Mouse (Mus musculus) neural tube, embryonic 14.5 days (tissue): Measurements from ENCODE around the gene Sema3g. TPM values are rescaled to one million over a fixed set of nuclear protein-coding genes. Genes with fewer than 3 reads are reported as not detected.

Source experiments
- ATAC-seq: fragments of 200-750 bp; cut with Nextera tagmentation; 2 replicates; pipeline ENCODE4 v1.8.0; 2017; ENCODE audit warnings: low read depth, mild to moderate bottlenecking, moderate TSS enrichment, moderate library complexity
- H3K27ac ChIP-seq: fragments of 300-500 bp; sonication (generic); 2 replicates; pipeline ENCODE4 v1.5.1; 2014; ENCODE audit warnings: low read depth, mild to moderate bottlenecking, control low read depth, low read length, moderate library complexity, mixed read lengths
- H3K27me3 ChIP-seq: fragments of 300-500 bp; sonication (generic); 2 replicates; pipeline ENCODE4 v1.6.1; 2014; ENCODE audit warnings: low read length; ENCODE audit not compliant: control insufficient read depth, insufficient read depth
- H3K36me3 ChIP-seq: fragments of 300-500 bp; sonication (generic); 2 replicates; pipeline ENCODE4 v1.6.1; 2014; ENCODE audit warnings: low read length, mixed read lengths; ENCODE audit not compliant: control insufficient read depth, insufficient read depth
- H3K4me1 ChIP-seq: fragments of 300-500 bp; sonication (generic); 2 replicates; pipeline ENCODE4 v1.6.1; 2014; ENCODE audit warnings: low read length; ENCODE audit not compliant: control insufficient read depth, insufficient read depth
- H3K4me2 ChIP-seq: fragments of 300-500 bp; sonication (generic); 2 replicates; pipeline ENCODE4 v1.6.1; 2014; ENCODE audit warnings: mild to moderate bottlenecking, low read depth, low read length, control low read depth
- H3K4me3 ChIP-seq: fragments of 300-500 bp; sonication (generic); 2 replicates; pipeline ENCODE4 v1.5.1; 2014; ENCODE audit warnings: low read depth, low read length, control low read depth, mixed read lengths
- H3K9ac ChIP-seq: fragments of 300-500 bp; sonication (generic); replicated peaks from 2 replicates; pipeline ENCODE4 v1.6.1; 2014; ENCODE audit warnings: low read depth, mild to moderate bottlenecking, control low read depth, low read length, mixed read lengths
- H3K9me3 ChIP-seq: fragments of 300-500 bp; sonication (generic); 2 replicates; pipeline ENCODE4 v1.6.1; 2016; ENCODE audit warnings: low read length; ENCODE audit not compliant: control insufficient read depth
- WGBS: fragments of 180-500 bp; shearing (Covaris S2); extraction: QIAGEN DNeasy Blood & Tissue Kit; methylation state at CpG from one replicate; pipeline ENCODE4 v1.1.7; 2014; 5-methylcytosine and 5-hydroxymethylcytosine counted together
- polyA plus RNA-seq: library from polyadenylated mRNA; unstranded; fragments of >200 nt; fragmentation: Nextera tagmentation; extraction: Ambion mirVana; gene quantifications from 2 replicates; pipeline ENCODE4 v1.2.1, GENCODE M21; 2014

Sema3g gene
- 0.13 and 0.21 TPM in 2 replicates for polyA plus RNA-seq

GRCm38 (mm10) chr14:31217666-31218065 is at the start of gene Sema3g:
Gene Sema3g (plus strand): TSS chr14:31217860.
- Histone ChIP-seq H3K4me1 (no peaks in the 10 kb centered on the region; the same call in 1 of the 2 replicates), H3K27me3 (no peaks in the 10 kb centered on the region), H3K4me3 (no peak within 1 kb of the TSS), H3K4me2 (peak within 1 kb of the TSS; percentile 14; the same call in 1 of the 2 replicates), H3K9me3 (no peaks in the 10 kb centered on the region), H3K9ac (peak within 1 kb of the TSS; percentile 16; the same call in 1 of the 2 replicates), H3K36me3 (no peaks in the 10 kb centered on the region), H3K27ac (no peak within 1 kb of the TSS)
- peak; percentile 55; the same call in 1 of the 2 replicates for ATAC-seq
- WGBS = 9% methylated on average over 11 of the region's 11 CpGs

- H3K36me3 ChIP-seq = peaks cover 33% of the 10 kb centered on the region
- H3K4me2 ChIP-seq = no peak within 1 kb of the TSS
- 45% methylated on average over 10 of the region's 10 CpGs for WGBS
- ATAC-seq = no peak
- no peak within 1 kb of the TSS for H3K4me3 ChIP-seq
- H3K27me3 ChIP-seq = no peaks in the 10 kb centered on the region
- no peak within 1 kb of the TSS for H3K9ac ChIP-seq
- H3K9me3 ChIP-seq = no peaks in the 10 kb centered on the region
- peaks cover 3% of the 10 kb centered on the region; the same call in 1 of the 2 replicates for H3K4me1 ChIP-seq
- H3K27ac ChIP-seq = no peak within 1 kb of the TSS
Observed at GRCm38 (mm10) chr14:31168425-31168824, 49.2 kb upstream of the Sema3g start, which contains the start of gene Stab1. Gene Stab1 (minus strand): TSS chr14:31168641.

DNA sequence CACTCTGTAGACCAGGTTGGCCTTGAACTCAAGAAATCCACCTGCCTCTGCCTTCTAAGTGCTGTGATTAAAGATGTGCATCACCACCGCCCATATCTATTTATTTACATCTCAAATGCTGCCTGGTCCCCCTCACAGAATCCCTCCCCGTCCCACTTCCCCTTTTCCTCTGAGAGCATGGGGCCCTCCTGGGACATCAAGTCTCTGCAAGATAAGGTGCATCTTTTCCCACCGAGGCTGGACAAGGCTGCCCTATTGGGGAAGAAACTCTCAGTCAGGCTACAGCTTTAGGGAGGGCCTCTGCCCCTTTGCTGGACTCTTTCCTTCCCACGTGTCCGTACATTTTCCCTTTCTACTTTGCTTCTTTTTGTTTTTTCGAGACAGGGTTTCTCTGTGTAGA is 48.2 kb upstream of the Sema3g start:
- Histone ChIP-seq H3K4me3 (no peak overlapping the region), H3K9me3 (no peaks in the 10 kb centered on the region), H3K27me3 (no peaks in the 10 kb centered on the region), H3K4me2 (no peak overlapping the region), H3K4me1 (peaks cover 3% of the 10 kb centered on the region; the same call in 1 of the 2 replicates), H3K36me3 (peaks cover 44% of the 10 kb centered on the region), H3K9ac (no peak overlapping the region), H3K27ac (no peak overlapping the region)
- no peak for ATAC-seq
- 85% methylated on average over 6 of the region's 6 CpGs for WGBS

- peaks cover 58% of the 10 kb centered on the region for H3K36me3 ChIP-seq
- H3K9ac ChIP-seq = no peak overlapping the region
- no peaks in the 10 kb centered on the region for H3K27me3 ChIP-seq
- no peak overlapping the region for H3K4me3 ChIP-seq
- 76% methylated on average over 13 of the region's 13 CpGs for WGBS
- no peak overlapping the region for H3K4me2 ChIP-seq
- H3K27ac ChIP-seq = no peak overlapping the region
- no peaks in the 10 kb centered on the region for H3K9me3 ChIP-seq
- ATAC-seq = no peak
- peaks cover 3% of the 10 kb centered on the region; the same call in 1 of the 2 replicates for H3K4me1 ChIP-seq
Observed at GRCm38 (mm10) chr14:31170963-31171362, 46.7 kb upstream of the Sema3g start.

GRCm38 (mm10) chr14:31171386-31171785 is 46.3 kb upstream of the Sema3g start:
- WGBS = 80% methylated on average over 11 of the region's 11 CpGs
- peaks cover under 1% of the 10 kb centered on the region; the same call in 1 of the 2 replicates for H3K4me1 ChIP-seq
- no peak overlapping the region for H3K9ac ChIP-seq
- H3K27me3 ChIP-seq = no peaks in the 10 kb centered on the region
- H3K27ac ChIP-seq = no peak overlapping the region
- no peak overlapping the region for H3K4me3 ChIP-seq
- no peak overlapping the region for H3K4me2 ChIP-seq
- ATAC-seq = no peak
- H3K36me3 ChIP-seq = peaks cover 63% of the 10 kb centered on the region
- H3K9me3 ChIP-seq = no peaks in the 10 kb centered on the region

DNA sequence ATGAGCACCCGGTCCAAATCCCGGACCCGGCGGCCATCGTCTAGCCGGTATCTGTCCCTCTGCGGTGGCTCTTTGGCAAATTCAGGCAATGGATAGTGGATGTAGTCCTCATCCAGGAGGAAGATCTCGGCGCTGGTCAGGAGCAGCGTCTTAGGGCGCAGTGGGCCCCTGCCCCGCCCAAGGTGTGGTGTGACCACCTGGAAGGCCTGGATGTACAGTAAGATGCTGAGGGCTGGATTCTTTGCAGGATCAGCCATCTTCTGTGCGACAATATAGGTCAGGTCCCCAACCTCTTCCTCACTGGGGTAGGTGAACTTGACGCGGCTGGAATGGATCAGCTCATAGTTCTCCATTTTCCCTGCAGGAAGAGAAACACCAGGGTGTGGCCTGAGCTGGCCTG is 45.8 kb upstream of the Sema3g start:
- Histone ChIP-seq H3K9me3 (no peaks in the 10 kb centered on the region), H3K9ac (no peak overlapping the region), H3K27me3 (no peaks in the 10 kb centered on the region), H3K27ac (no peak overlapping the region), H3K36me3 (peaks cover 67% of the 10 kb centered on the region), H3K4me2 (no peak overlapping the region), H3K4me3 (no peak overlapping the region), H3K4me1 (no peaks in the 10 kb centered on the region)
- ATAC-seq = no peak
- 98% methylated on average over 15 of the region's 15 CpGs for WGBS

DNA sequence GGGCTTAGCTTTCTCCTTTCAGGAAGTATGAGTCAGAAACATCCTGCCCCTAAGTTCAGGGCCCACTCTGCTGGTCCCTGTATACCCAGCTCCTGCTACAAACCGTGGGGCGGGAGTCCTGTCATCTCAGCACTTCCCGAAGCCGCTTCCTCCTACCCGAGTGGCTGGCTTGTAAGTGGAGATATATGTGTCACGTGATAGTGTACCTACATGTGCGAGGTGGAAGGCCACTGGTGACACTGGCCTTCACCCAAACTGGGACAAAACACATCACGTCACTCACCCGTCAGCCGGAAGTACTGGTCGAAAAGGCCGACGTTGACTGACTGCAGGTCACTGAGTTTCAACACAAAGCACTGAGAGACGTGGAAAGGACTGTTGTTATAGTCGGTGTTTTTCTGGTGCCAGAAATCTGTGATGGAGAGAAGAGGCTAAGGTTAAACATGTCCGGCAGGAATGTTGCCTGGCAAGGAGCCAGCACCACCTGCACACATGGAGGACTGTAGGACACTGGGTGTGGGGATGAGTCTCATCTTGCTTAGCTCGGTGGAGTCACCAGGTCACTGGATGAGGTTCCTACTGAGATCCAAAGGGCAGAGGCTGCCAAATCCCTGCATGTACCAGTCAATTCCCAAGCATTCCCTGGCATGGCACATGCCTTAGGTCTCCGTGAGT is 44.7 kb upstream of the Sema3g start:
- no peaks in the 10 kb centered on the region for H3K4me1 ChIP-seq
- no peak overlapping the region for H3K9ac ChIP-seq
- H3K27ac ChIP-seq = no peak overlapping the region
- 89% methylated on average over 18 of the region's 18 CpGs for WGBS
- H3K9me3 ChIP-seq = no peaks in the 10 kb centered on the region
- H3K36me3 ChIP-seq = peaks cover 77% of the 10 kb centered on the region
- no peak for ATAC-seq
- H3K4me3 ChIP-seq = no peak overlapping the region
- no peak overlapping the region for H3K4me2 ChIP-seq
- no peaks in the 10 kb centered on the region for H3K27me3 ChIP-seq

GRCm38 (mm10) chr14:31173537-31173936 is 44.1 kb upstream of the Sema3g start:
- H3K4me2 ChIP-seq = no peak overlapping the region
- 90% methylated on average over 7 of the region's 7 CpGs for WGBS
- H3K36me3 ChIP-seq = peaks cover 77% of the 10 kb centered on the region
- H3K27me3 ChIP-seq = no peaks in the 10 kb centered on the region
- H3K4me1 ChIP-seq = no peaks in the 10 kb centered on the region
- no peak overlapping the region for H3K9ac ChIP-seq
- ATAC-seq = no peak
- no peak overlapping the region for H3K27ac ChIP-seq
- no peaks in the 10 kb centered on the region for H3K9me3 ChIP-seq
- H3K4me3 ChIP-seq = no peak overlapping the region

GRCm38 (mm10) chr14:31177287-31177686 is 40.4 kb upstream of the Sema3g start:
- Histone ChIP-seq H3K27me3 (no peaks in the 10 kb centered on the region), H3K4me3 (no peak overlapping the region), H3K9ac (no peak overlapping the region), H3K4me1 (no peaks in the 10 kb centered on the region), H3K36me3 (peaks cover 87% of the 10 kb centered on the region), H3K9me3 (no peaks in the 10 kb centered on the region), H3K4me2 (no peak overlapping the region), H3K27ac (no peak overlapping the region)
- 93% methylated on average over 14 of the region's 16 CpGs for whole genome bisulfite sequencing
- no peak for ATAC-seq
